Mouse (Mus musculus) hindbrain, embryonic 10.5 days (tissue): ENCODE measurements around the gene Mfsd4b1. TPM values are rescaled to one million over a fixed set of nuclear protein-coding genes. Genes with fewer than 3 reads are reported as not detected.

ENCODE experiments used
- polyA plus RNA-seq: library from polyadenylated mRNA; unstranded; fragments of >200 nt; fragmentation: Nextera tagmentation; extraction: Ambion mirVana; gene quantifications from 2 replicates; pipeline ENCODE4 v1.2.1, GENCODE M21; 2016

Gene Mfsd4b1
- polyA plus RNA-seq, 1 experiment from 2014 or later = not detected

Other genes with a start within 250 kb of the Mfsd4b1 start
- 2.8 and 4.1 TPM in 2 replicates for gene Mfsd4b4, start 126.0 kb downstream of the Mfsd4b1 start, polyA plus RNA-seq
- not detected in 2 replicates for gene Mfsd4b2, start 98.3 kb downstream of the Mfsd4b1 start, polyA plus RNA-seq
- 0.16 TPM in 1 of 2 replicates, not detected in the other for gene Mfsd4b3, start 65.1 kb downstream of the Mfsd4b1 start, polyA plus RNA-seq
- gene Mfsd4b5, start 38.6 kb downstream of the Mfsd4b1 start, polyA plus RNA-seq = not detected in 2 replicates
- 8.7 and 10.3 TPM in 2 replicates for gene Slc16a10, start 117.0 kb upstream of the Mfsd4b1 start, polyA plus RNA-seq
- 74.8 and 91.8 TPM in 2 replicates for gene Rpf2, start 221.8 kb upstream of the Mfsd4b1 start, polyA plus RNA-seq
- 140 and 144 TPM in 2 replicates for gene Gtf3c6, start 232.8 kb upstream of the Mfsd4b1 start, polyA plus RNA-seq